Mouse (Mus musculus) kidney, embryonic 15.5 days (tissue): ENCODE results near the gene Ly75. TPM values are rescaled to one million over a fixed set of nuclear protein-coding genes. Genes with fewer than 3 reads are reported as not detected.

Experiments used
- ATAC-seq: fragments of 200-750 bp; cut with Nextera tagmentation; replicated peaks from 2 replicates; pipeline ENCODE4 v1.8.0; 2017; ENCODE audit warnings: moderate TSS enrichment; ENCODE audit not compliant: low FRiP score
- H3K27ac ChIP-seq: fragments of 300-500 bp; sonication (generic); 2 replicates; pipeline ENCODE4 v1.5.1; 2015; ENCODE audit warnings: mild to moderate bottlenecking, inconsistent platforms
- H3K27me3 ChIP-seq: fragments of 300-500 bp; sonication (generic); 2 replicates; pipeline ENCODE4 v1.6.1; 2015; ENCODE audit warnings: inconsistent platforms
- H3K36me3 ChIP-seq: fragments of 300-500 bp; sonication (generic); 2 replicates; pipeline ENCODE4 v1.6.1; 2015; ENCODE audit warnings: inconsistent platforms
- H3K4me1 ChIP-seq: fragments of 300-500 bp; sonication (generic); 2 replicates; pipeline ENCODE4 v1.6.1; 2015; ENCODE audit warnings: inconsistent platforms
- H3K4me2 ChIP-seq: fragments of 300-500 bp; sonication (generic); 2 replicates; pipeline ENCODE4 v1.6.1; 2015; ENCODE audit warnings: moderate library complexity, mild to moderate bottlenecking, inconsistent platforms
- H3K4me3 ChIP-seq: fragments of 300-500 bp; sonication (generic); replicated peaks from 2 replicates; pipeline ENCODE4 v1.5.1; 2015; ENCODE audit warnings: mild to moderate bottlenecking, inconsistent platforms
- H3K9ac ChIP-seq: fragments of 300-500 bp; sonication (generic); 2 replicates; pipeline ENCODE4 v1.6.1; 2015; ENCODE audit warnings: mild to moderate bottlenecking, inconsistent platforms
- H3K9me3 ChIP-seq: fragments of 300-500 bp; sonication (generic); replicated peaks from 2 replicates; pipeline ENCODE4 v1.6.1; 2016; ENCODE audit warnings: inconsistent platforms
- WGBS: fragments of 180-500 bp; shearing (Covaris S2); methylation state at CpG from one replicate; pipeline ENCODE4 v1.1.7; 2015; ENCODE audit warnings: mixed read lengths; 5-methylcytosine and 5-hydroxymethylcytosine counted together
- polyA plus RNA-seq: library from polyadenylated mRNA; unstranded; fragments of >200 nt; fragmentation: Nextera tagmentation; extraction: Ambion mirVana; gene quantifications from 2 replicates; pipeline ENCODE4 v1.2.1, GENCODE M21; 2015

Ly75 gene
- polyA plus RNA-seq, 1 experiment from 2014 or later: 3.5 TPM

- Histone ChIP-seq H3K4me3 (no peak overlapping the region), H3K4me1 (no peaks in the 10 kb centered on the region), H3K4me2 (no peak overlapping the region), H3K36me3 (peaks cover 22% of the 10 kb centered on the region), H3K27ac (no peak overlapping the region), H3K9ac (no peak overlapping the region), H3K9me3 (no peaks in the 10 kb centered on the region), H3K27me3 (no peaks in the 10 kb centered on the region)
- ATAC-seq: no peak
- 91% methylated on average over 5 of the region's 5 CpGs for WGBS
Measured at GRCm38 (mm10) chr2:60260621-60261350, 122.3 kb downstream of the Ly75 start.

GRCm38 (mm10) chr2:60259186-60259585, 123.9 kb downstream of the Ly75 start:
- ATAC-seq: no peak
- WGBS: 90% methylated on average over 5 of the region's 5 CpGs
- no peak overlapping the region for H3K4me2 ChIP-seq

GRCm38 (mm10) chr2:60256751-60257150, 126.4 kb downstream of the Ly75 start:
- no peak overlapping the region for H3K4me3 ChIP-seq
- no peaks in the 10 kb centered on the region for H3K4me1 ChIP-seq
- peaks cover 48% of the 10 kb centered on the region for H3K36me3 ChIP-seq
- ATAC-seq: no peak
- H3K9ac ChIP-seq: no peak overlapping the region
- H3K9me3 ChIP-seq: no peaks in the 10 kb centered on the region
- no peak overlapping the region for H3K4me2 ChIP-seq
- no peak overlapping the region for H3K27ac ChIP-seq
- WGBS: 82% methylated on average over 2 of the region's 2 CpGs
- no peaks in the 10 kb centered on the region for H3K27me3 ChIP-seq

More at GRCm38 (mm10) chr2:60259186-60259585, 123.9 kb downstream of the Ly75 start:
- H3K9me3 ChIP-seq: no peaks in the 10 kb centered on the region
- no peak overlapping the region for H3K4me3 ChIP-seq
- H3K9ac ChIP-seq: no peak overlapping the region
- peaks cover 34% of the 10 kb centered on the region for H3K36me3 ChIP-seq
- H3K27ac ChIP-seq: no peak overlapping the region
- no peaks in the 10 kb centered on the region for H3K27me3 ChIP-seq
- H3K4me1 ChIP-seq: no peaks in the 10 kb centered on the region

GRCm38 (mm10) chr2:60253506-60253905, 129.6 kb downstream of the Ly75 start:
- H3K9ac ChIP-seq: no peak overlapping the region
- H3K4me1 ChIP-seq: no peaks in the 10 kb centered on the region
- H3K27ac ChIP-seq: no peak overlapping the region
- H3K4me3 ChIP-seq: no peak overlapping the region
- H3K27me3 ChIP-seq: no peaks in the 10 kb centered on the region
- H3K4me2 ChIP-seq: no peak overlapping the region
- H3K36me3 ChIP-seq: peaks cover 70% of the 10 kb centered on the region
- H3K9me3 ChIP-seq: no peaks in the 10 kb centered on the region
- ATAC-seq: no peak

- no peak for ATAC-seq
- WGBS: 85% methylated on average over 4 of the region's 4 CpGs
- H3K4me2 ChIP-seq: no peak overlapping the region
- H3K36me3 ChIP-seq: peaks cover 65% of the 10 kb centered on the region
- no peak overlapping the region for H3K27ac ChIP-seq
- H3K4me3 ChIP-seq: no peak overlapping the region
- no peaks in the 10 kb centered on the region for H3K4me1 ChIP-seq
- H3K9ac ChIP-seq: no peak overlapping the region
- H3K27me3 ChIP-seq: no peaks in the 10 kb centered on the region
- no peaks in the 10 kb centered on the region for H3K9me3 ChIP-seq
Measured at GRCm38 (mm10) chr2:60252782-60253181, 130.3 kb downstream of the Ly75 start.

Other genes starting within 250 kb of the Ly75 start
- gene Baz2b, start 173.5 kb downstream of the Ly75 start, polyA plus RNA-seq: 55.3 and 59.1 TPM in 2 replicates
- 71.5 and 72.6 TPM in 2 replicates for gene March7, start 173.4 kb downstream of the Ly75 start, polyA plus RNA-seq
- gene Cd302, start 98.8 kb downstream of the Ly75 start, polyA plus RNA-seq: 43.6 and 47.2 TPM in 2 replicates
- 3.4 and 4.0 TPM in 2 replicates for gene Pla2r1, start 170.0 kb upstream of the Ly75 start, polyA plus RNA-seq